Mouse (Mus musculus) MN1 (cell line): Measurements from ENCODE around the gene En1.

Experiments used
- DNase-seq: peaks from one replicate; pipeline ENCODE4 v3.0.0-alpha.2; 2016; ENCODE audit warnings: low spot score

Gene En1

GRCm38 (mm10) chr1:120600516-120601252 is 1.5 kb upstream of the En1 start:
- DNase-seq, result no peak

DNA sequence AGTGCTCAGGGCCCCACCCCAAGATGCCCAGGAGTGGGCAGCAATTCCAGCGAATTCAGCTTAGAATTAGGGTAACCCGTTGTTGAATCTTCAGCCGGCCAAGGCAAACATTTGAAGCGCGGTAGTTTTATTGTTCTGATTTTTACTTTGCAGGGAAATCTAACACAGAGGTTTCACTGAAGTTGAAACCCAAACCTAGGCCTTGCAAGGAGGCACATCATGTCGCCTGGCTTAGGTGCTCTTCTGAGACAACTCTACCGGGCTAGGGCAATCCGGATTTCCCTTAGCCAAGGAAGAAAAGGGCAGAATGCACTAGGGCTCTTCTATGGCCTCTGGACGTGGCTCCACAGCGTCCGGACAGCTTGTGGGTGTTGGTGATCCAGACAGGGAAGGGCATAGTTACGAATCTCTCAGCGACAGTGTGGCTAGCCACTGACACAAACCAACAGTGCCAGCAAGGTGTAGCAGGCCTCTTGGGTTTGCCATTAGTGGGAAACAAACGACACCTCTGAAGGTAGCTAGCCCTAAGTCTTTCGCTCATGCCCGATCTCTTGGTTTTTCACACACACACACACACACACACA is 873 bp upstream of the En1 start:
- no peak for DNase-seq

DNA sequence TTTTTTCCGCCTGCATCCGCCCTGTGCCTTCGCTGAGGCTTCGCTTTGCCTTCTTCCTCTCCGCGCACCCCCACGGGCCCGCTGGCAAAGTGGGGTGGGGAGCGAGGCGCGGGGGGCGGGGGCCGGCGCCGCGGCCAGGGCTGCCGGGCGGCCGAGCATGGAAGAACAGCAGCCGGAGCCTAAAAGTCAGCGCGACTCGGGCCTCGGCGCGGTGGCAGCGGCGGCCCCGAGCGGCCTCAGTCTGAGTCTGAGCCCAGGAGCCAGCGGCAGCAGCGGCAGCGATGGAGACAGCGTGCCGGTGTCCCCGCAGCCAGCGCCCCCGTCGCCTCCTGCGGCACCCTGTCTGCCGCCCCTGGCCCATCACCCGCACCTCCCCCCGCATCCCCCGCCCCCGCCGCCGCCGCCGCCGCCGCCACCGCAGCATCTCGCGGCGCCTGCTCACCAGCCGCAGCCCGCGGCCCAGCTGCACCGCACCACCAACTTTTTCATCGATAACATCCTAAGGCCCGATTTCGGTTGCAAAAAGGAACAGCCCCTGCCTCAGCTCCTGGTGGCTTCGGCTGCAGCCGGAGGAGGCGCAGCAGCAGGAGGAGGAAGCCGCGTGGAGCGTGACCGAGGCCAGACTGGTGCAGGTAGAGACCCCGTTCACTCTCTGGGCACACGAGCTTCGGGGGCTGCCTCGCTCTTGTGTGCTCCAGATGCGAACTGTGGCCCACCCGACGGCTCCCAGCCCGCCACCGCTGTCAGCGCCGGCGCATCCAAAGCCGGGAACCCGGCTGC is 848 bp downstream of the En1 start:
- DNase-seq, result no peak

GRCm38 (mm10) chr1:120603656-120604051 is 1.4 kb downstream of the En1 start:
- no peak for DNase-seq

GRCm38 (mm10) chr1:120604431-120605142 is 2.4 kb downstream of the En1 start:
- DNase-seq, result no peak

DNA sequence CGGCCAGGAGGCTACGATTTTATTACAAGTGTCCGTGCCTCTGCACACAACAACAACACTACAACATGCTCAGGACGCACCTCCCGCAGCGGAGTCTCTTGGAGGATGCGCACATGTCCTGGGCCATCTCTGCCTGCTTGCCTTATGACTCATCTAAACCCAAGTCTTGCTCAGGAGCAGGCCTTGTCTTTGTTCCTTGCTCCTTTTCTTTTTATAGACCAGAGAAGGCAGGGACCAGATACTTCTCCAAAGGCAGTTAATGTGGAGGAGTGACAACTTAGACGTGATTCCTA is 2.9 kb downstream of the En1 start:
- DNase-seq, result no peak

DNA sequence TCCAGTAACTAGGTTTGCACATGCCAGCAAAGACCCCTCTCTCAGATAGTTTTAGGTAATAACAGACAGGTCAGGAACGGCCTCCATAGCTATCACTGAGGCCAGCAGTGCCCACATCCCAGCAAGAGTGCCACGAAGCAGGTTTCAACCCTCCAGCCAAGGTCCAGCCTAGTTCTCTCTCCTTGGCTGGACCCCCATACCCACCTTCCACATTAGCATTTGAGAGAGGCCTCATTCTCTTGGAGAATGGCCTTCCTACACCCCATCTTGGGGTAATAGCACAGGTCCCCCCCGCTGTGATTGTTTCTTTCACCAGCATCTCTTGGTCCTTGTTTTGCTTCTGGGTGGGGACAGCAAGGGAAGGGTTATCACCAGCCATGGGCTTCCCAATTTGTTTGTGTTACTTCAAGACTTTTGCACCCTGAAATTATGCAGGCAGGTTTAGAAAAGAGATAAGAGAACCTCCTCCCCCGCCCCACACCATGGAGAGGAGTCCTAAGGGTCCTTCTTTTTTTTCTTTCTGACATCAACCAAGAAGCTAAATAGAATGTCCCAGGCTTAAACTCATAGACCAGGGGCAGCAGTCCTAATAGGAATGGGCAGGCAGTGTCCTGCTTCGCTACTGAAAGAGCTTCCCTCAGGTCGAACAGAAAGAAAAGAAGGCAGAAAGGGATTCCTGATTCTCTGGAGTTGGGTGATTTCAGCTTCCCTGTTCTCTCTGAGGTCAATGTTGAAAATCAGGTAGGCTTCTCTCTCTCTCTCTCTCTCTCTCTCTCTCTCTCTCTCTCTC is 3.5 kb downstream of the En1 start:
- no peak for DNase-seq

- DNase-seq, result no peak
These were observed 4.7 kb downstream of the En1 start for GRCm38 (mm10) chr1:120606641-120607575.

GRCm38 (mm10) chr1:120607576-120608400 is 5.6 kb downstream of the En1 start:
- DNase-seq, result no peak

DNA sequence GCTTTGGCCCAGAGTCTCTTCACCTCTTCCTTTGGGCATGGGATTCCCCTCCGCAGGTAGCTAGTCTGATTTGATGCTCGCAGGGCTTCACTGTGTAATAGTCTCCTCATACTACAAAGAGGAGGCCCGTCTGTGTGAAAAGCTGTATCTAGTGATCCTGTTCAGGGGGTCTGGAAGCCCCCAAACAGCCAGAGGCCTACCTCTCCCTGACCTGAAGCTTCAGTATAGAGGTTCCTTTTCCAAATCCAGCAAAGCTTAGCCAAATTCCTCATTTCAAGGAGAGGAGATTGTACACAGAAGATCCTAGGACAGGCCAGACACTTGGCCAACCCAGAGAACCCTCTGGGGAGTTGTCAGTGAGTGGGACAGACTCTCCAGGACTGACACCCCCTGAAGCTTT is 6.2 kb downstream of the En1 start:
- no peak for DNase-seq

- no peak for DNase-seq
These were observed 7.4 kb downstream of the En1 start for GRCm38 (mm10) chr1:120609611-120610010.

DNA sequence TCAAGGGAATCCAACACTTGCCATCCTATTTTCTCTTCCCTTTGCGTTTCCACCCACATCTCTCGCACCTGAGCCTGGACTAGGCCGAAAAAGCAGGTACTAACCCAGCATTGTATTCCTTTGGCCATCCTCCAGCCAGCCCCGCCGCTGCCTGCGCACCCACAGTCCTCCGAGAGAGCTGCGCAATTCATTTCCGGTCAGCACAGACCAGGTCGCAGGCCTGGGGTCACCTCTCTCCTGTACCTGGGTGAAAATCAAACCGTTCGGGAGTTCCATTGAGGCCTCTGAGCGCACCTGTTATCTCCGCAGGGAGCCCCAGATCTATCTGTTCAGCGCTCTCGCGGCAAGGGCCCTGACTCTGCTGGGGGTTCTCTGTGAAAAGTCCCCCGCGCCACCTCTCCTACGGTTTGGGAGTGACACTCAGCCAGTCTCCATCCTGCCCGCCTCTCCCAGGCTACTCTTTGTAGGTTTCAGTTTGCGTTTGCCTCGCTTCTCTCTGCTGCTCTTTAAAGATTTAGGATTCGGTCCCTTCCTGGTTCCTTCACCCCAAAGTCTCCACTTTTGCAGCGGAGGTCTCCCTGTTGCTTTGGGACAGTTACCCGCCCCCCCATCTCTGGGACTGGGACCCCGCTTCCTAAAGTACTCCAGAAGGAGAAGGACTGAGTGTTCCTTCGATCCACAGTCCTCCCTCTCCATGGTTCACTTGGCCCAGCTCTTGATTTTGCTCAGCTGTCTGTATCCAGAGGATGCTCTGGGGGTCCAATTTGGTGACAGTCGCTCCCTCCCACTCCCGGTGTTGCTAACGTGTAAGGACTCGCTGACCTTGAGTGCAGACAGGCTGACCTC is 11.5 kb downstream of the En1 start:
- DNase-seq, result no peak

DNA sequence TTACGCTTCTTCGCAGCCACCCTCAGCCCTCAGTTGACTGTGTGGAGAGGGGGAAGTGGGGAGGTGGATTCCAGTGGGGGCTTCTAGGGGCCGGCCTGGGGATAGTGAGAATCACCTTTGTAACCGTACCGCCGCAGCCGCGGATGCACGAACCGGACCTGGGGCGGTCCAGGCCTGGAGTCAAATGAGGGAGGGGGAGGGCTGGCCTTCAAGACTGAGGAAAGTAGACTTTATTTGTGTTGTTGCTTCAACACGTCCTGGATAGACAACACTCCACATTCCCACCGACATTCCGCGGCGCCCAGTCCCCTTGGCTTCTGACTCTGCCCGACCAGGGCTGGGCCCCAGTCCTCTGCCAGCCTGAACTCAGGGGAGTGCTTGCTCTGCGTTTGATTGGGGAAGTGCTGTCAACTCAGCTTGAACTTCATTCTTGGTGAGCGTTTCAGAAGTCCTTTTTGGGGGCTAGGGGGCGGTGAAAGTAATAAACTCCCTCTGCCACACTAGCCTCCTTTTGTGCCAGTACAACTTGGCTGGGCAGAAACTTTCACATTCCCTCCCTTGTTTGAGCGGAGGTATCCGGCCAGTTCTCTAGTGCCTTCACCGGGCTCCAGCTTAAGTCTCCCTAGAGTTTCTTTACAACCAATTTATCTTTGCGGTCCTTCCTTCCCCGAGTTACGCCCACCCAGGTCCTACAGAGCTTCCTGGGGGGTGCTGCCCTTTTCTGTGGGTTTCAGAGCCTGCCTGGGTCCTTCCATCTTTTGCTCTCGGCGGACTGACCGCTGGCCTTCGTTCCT is 12.3 kb downstream of the En1 start:
- DNase-seq, result no peak

DNA sequence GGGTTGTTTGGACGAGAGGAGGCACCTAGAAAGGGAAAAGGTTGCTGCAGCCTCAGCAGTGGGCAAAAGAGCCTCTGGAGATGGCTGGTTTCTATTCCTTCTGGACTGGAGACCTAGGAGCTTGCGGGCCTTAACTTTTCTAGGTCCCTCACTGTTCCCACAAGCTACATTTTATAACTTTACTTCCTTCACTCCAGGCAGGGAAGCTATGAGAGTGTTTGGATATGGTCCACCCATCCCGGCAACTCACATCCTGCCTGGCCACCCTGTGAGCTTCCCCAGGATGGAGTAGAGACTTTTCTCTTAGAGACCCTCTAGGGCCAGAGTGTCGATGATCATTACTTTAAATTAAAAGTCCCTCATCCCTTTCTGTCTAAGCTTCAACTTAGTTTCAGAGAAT is 13.3 kb downstream of the En1 start:
- no peak for DNase-seq

GRCm38 (mm10) chr1:120615927-120616326 is 13.7 kb downstream of the En1 start:
- no peak for DNase-seq

DNA sequence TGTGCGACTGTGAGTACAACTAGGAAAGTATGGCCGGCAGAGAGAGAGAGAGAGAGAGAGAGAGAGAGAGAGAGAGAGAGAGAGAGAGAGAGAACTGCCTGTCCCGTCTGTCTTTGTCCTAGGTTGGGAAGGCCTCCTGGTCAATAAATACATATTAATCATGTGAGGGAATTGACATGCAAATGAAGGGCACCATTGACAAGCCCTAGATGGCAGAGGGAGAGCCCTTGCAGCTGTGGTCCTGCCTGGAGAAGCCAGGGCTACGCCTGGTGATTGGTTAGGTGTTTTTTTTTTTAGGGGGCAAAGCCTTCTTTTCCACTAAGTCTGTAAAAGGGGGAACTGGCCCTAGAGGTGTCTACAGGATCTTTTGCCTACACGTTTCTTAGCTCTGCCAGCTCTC is 19.2 kb downstream of the En1 start:
- DNase-seq, result no peak

DNA sequence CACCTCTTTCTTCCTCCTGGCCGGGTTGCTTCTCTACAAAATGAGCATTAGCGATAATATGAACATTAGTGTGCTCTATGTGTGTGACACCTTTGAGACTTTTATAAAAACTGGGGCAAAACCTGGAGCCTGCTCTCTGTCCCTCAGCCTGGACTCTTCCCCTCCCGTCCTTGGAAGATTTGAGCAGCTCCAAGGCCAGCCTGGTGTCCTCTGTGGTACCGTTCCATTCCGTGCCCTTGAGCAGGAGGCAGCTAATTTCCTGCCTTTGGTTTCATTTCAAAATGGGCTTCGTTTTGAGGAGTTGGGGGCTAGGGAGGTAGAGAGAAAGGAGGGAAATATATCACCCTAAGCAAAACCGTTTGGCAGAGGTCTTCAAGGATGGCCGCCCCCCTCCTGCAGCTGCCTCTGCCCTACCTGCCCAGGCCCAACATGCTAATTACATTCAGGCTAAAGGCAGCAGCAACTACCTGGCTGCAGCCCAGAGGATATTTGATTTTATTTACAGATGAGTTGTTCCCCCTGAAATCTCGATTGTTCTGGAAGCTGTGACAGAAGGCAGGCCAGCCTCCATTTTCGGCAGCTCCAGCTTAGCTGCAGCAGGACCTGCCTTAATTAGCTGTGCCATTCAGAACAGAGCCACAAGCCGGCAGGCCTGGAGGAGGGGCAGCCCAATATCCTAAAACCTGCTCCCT is 24.9 kb downstream of the En1 start:
- DNase-seq, result no peak

- DNase-seq, result no peak
These were observed 25.4 kb downstream of the En1 start for GRCm38 (mm10) chr1:120627622-120628001.
